Mouse (Mus musculus) stomach, embryonic 16.5 days (tissue): ENCODE results near the gene Mdh1b. TPM values are rescaled to one million over a fixed set of nuclear protein-coding genes. Genes with fewer than 3 reads are reported as not detected.

Source experiments
- ATAC-seq: fragments of 200-750 bp; cut with Nextera tagmentation; 2 replicates; pipeline ENCODE4 v1.8.0; 2017; ENCODE audit warnings: moderate number of reproducible peaks, moderate TSS enrichment; ENCODE audit not compliant: insufficient read depth, low FRiP score
- H3K27ac ChIP-seq: fragments of 300-500 bp; sonication (generic); 2 replicates; pipeline ENCODE4 v1.5.1; 2014; ENCODE audit warnings: low read length
- H3K27me3 ChIP-seq: fragments of 300-500 bp; sonication (generic); 2 replicates; pipeline ENCODE4 v1.6.1; 2014; ENCODE audit warnings: low read length, control low read depth, mixed read lengths; ENCODE audit not compliant: control insufficient read depth, insufficient read depth
- H3K36me3 ChIP-seq: fragments of 300-500 bp; sonication (generic); 2 replicates; pipeline ENCODE4 v1.6.1; 2014; ENCODE audit warnings: low read length; ENCODE audit not compliant: control insufficient read depth, insufficient read depth
- H3K4me1 ChIP-seq: fragments of 300-500 bp; sonication (generic); 2 replicates; pipeline ENCODE4 v1.6.1; 2014; ENCODE audit warnings: low read length, control low read depth, mixed read lengths; ENCODE audit not compliant: control insufficient read depth, insufficient read depth
- H3K4me2 ChIP-seq: fragments of 300-500 bp; sonication (generic); 2 replicates; pipeline ENCODE4 v1.6.1; 2014; ENCODE audit warnings: low read depth, low read length, mixed read lengths
- H3K4me3 ChIP-seq: fragments of 300-500 bp; sonication (generic); replicated peaks from 2 replicates; pipeline ENCODE4 v1.5.1; 2014; ENCODE audit warnings: mild to moderate bottlenecking, low read length
- H3K9ac ChIP-seq: fragments of 300-500 bp; sonication (generic); 2 replicates; pipeline ENCODE4 v1.6.1; 2014; ENCODE audit warnings: low read length
- H3K9me3 ChIP-seq: fragments of 300-500 bp; sonication (generic); replicated peaks from 2 replicates; pipeline ENCODE4 v1.6.1; 2016; ENCODE audit warnings: low read length, control low read depth; ENCODE audit not compliant: control insufficient read depth
- WGBS: fragments of 180-500 bp; shearing (Covaris S2); extraction: QIAGEN DNeasy Blood & Tissue Kit; methylation state at CpG from one replicate; pipeline ENCODE4 v1.1.7; 2014; 5-methylcytosine and 5-hydroxymethylcytosine counted together
- polyA plus RNA-seq: library from polyadenylated mRNA; unstranded; fragments of >200 nt; fragmentation: Nextera tagmentation; extraction: Ambion mirVana; gene quantifications from 2 replicates; pipeline ENCODE4 v1.2.1, GENCODE M21; 2015

The Mdh1b gene
- polyA plus RNA-seq, 1 experiment from 2014 or later = not detected

DNA sequence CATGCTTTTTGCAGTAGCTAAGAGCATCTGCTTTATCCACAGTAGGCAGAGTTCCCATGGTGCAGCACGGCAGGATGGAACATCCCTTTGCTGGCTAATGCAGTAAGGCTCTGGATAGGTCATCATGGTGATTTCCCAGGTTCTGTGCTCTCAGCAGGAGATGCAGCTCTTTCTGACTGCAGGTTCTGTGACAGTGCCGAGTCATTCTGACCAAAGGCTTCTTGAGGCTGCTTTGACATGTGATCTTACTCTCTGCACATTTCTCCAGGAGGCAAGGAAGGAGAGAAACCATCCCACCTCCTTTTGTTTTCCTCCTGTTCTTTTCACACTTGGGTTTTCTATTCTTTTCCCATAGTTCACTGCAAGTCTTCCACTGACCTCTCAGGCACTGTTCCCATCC is 25.9 kb upstream of the Mdh1b start:
- H3K4me2 ChIP-seq = no peak overlapping the region
- no peak for ATAC-seq
- H3K4me3 ChIP-seq = no peak overlapping the region
- H3K4me1 ChIP-seq = no peaks in the 10 kb centered on the region
- H3K27ac ChIP-seq = no peak overlapping the region
- no peaks in the 10 kb centered on the region for H3K9me3 ChIP-seq
- no peak overlapping the region for H3K9ac ChIP-seq
- 0 out of 2 replicates have a peak, but pooled peaks cover 5% of the 10 kb centered on the region for H3K36me3 ChIP-seq
- WGBS = 73% methylated on average over 2 of the region's 2 CpGs
- H3K27me3 ChIP-seq = no peaks in the 10 kb centered on the region

DNA sequence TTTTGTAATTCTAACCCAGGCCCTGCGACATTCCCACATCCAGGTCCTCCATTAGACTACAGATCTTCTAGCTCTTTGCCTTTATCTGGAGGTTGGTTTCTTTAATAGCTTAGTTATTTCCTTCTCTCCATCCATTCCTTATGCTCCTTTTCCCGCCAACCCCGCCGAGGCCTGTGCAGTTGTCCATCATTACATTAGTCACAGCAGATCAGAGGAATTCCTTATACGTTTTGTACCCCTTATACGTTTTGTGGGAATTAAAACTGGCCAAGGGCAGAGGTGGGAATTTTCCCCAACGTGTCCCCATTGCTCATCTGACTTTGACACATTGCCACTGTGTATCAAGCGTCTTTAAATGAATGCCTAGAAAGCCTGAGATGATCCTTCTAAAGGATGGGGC is 322 bp downstream of the Mdh1b start:
- peaks cover 9% of the 10 kb centered on the region for H3K4me1 ChIP-seq
- ATAC-seq = no peak
- H3K9ac ChIP-seq = peak overlapping the region; percentile 80
- 41% methylated on average over 8 of the region's 8 CpGs for WGBS
- H3K27me3 ChIP-seq = no peaks in the 10 kb centered on the region
- no peaks in the 10 kb centered on the region for H3K9me3 ChIP-seq
- peak overlapping the region; percentile 83 for H3K4me2 ChIP-seq
- H3K36me3 ChIP-seq = no peaks in the 10 kb centered on the region
- no peak overlapping the region for H3K27ac ChIP-seq
- H3K4me3 ChIP-seq = peak overlapping the region; percentile 83

DNA sequence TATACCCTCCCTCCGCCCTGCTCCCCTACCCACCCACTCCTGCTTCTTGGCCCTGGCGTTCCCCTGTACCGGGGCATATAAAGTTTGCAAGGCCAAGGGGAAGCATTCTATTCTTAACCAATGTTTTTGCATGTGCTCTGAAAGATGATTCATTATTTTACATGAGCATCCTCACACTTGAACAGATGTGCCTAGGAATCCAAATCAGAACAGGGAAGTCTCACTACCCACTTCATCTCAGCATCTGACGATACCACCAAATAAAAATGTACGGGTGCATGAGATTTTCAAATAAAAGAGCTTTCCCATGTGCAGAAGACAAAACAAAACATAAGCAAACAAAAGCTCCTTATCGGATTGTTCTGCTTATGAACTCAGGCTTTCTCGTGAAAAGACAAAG is 10.0 kb downstream of the Mdh1b start:
- no peak overlapping the region for H3K9ac ChIP-seq
- H3K4me1 ChIP-seq = no peaks in the 10 kb centered on the region
- WGBS = 75% methylated on average over 7 of the region's 7 CpGs
- H3K36me3 ChIP-seq = no peaks in the 10 kb centered on the region
- H3K27me3 ChIP-seq = no peaks in the 10 kb centered on the region
- H3K9me3 ChIP-seq = no peaks in the 10 kb centered on the region
- H3K4me3 ChIP-seq = no peak overlapping the region
- no peak overlapping the region for H3K27ac ChIP-seq
- ATAC-seq = no peak
- no peak overlapping the region for H3K4me2 ChIP-seq

DNA sequence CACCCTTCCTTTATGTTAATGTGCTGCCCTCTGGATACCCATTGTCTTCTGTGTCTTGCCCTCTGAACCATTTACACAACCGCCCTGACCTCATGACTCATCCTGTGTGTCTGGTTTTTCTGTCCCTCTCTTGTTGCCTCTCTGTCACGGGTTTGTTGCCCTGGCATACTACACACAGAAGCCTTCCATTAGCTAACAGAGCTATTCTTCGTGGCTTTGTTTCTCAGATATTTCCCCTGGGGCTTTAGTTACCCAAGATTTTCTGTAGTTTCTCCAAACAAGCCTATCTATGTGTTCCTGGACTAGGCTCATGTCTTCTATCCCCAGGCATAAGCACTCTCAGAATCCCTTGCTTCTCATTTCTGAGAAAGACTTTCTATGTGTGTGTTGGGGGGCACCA is 21.2 kb downstream of the Mdh1b start:
- H3K27me3 ChIP-seq = no peaks in the 10 kb centered on the region
- no peak overlapping the region for H3K4me3 ChIP-seq
- no peak overlapping the region for H3K27ac ChIP-seq
- no peaks in the 10 kb centered on the region for H3K36me3 ChIP-seq
- ATAC-seq = no peak
- no peak overlapping the region for H3K9ac ChIP-seq
- H3K4me2 ChIP-seq = no peak overlapping the region
- 63% methylated on average over 3 of the region's 3 CpGs for WGBS
- no peaks in the 10 kb centered on the region for H3K4me1 ChIP-seq
- H3K9me3 ChIP-seq = no peaks in the 10 kb centered on the region

DNA sequence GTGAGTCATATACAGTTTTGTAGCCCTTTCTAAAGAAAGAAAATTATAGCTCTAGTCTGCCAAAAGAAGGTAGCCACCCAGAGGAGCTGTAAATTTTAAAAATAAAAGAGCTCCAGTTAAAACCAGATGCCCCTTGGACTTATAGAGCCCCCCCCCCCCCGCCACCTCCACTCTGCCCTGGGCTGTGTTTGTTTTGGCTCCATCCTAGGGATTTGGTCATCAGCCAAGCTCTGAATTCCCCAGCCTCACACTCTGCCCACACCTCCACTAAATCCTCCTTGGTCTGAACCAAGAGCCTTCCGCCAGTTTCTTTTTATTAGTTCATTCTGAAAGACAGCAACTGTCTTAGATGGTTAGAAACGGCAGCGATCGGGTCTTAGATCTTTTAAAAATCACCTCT is 24.4 kb downstream of the Mdh1b start:
- Histone ChIP-seq H3K4me2 (no peak overlapping the region), H3K4me3 (no peak overlapping the region), H3K4me1 (no peaks in the 10 kb centered on the region), H3K9me3 (no peaks in the 10 kb centered on the region), H3K27me3 (no peaks in the 10 kb centered on the region), H3K27ac (no peak overlapping the region), H3K36me3 (no peaks in the 10 kb centered on the region), H3K9ac (no peak overlapping the region)
- ATAC-seq = no peak
- 60% methylated on average over 5 of the region's 5 CpGs for WGBS

DNA sequence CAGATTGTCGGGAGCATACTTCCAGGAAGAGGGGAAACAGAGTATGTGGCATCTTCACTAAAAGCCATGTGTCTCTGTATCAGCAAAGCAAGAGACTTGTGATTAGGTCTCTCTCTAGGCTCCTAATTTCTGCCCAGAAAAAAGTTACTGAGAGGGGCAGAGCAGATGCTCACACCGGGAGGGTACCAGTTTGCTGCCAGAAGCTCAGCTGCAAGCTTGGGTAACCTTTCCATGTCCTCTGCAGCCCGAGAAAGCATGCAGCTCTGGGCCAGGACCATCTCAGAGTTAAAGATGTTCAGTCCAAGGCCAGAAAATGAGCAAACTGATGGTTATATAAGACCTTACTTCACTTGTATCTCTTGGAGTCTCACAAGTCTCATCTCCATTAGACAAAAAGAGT is 33.3 kb downstream of the Mdh1b start:
- Histone ChIP-seq H3K9me3 (no peaks in the 10 kb centered on the region), H3K4me2 (no peak overlapping the region), H3K27ac (no peak overlapping the region), H3K27me3 (no peaks in the 10 kb centered on the region), H3K36me3 (no peaks in the 10 kb centered on the region), H3K4me3 (no peak overlapping the region), H3K9ac (no peak overlapping the region), H3K4me1 (no peaks in the 10 kb centered on the region)
- 71% methylated on average over 3 of the region's 3 CpGs for WGBS
- ATAC-seq = no peak

DNA sequence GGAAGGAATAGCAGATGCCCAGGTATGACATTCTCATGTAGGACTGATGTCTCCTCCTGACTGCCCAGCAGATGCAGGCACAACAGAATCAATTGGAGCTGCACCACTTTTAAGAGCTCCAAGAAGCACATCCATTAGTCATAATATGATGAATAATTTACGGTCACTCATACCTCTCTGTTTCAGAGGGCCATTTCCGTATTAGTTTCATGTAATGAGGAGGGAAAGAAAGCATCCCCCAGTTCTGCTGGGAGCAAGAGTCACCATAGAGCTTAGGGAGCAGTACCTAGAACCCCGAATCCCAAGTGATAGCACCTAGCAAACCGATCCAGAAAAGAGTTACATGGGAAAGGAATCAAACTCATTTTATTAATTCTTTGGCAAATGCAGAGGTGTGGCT is 43.3 kb downstream of the Mdh1b start, which contains the start of gene Dytn:
Gene Dytn (minus strand): TSS at position 101 of the 400 bp plus-strand sequence.
- ATAC-seq = no peak
- WGBS = 80% methylated on average over 4 of the region's 4 CpGs
- Histone ChIP-seq H3K4me3 (no peak within 1 kb of the TSS), H3K27ac (no peak within 1 kb of the TSS), H3K9me3 (no peaks in the 10 kb centered on the region), H3K4me1 (no peaks in the 10 kb centered on the region), H3K27me3 (no peaks in the 10 kb centered on the region), H3K4me2 (no peak within 1 kb of the TSS), H3K36me3 (no peaks in the 10 kb centered on the region), H3K9ac (no peak within 1 kb of the TSS)

DNA sequence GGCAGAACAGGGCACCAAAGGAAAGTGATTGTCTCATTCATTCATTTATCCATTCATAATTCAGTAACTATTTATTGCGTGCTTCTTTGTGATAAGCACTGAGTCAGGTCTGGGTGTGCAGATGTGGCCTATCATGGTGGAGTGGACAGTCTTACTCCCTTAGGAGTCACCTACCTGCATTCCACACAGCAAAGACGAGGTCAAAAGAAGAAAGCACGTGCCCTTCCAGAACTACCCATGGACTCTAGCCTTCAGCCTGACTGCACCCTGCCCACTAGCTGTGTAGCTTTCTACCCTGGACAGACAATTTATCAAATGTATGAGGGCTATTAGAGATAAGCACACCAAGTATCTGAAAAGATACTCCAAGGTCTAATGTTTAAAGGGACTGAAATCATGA is 54.1 kb downstream of the Mdh1b start:
- WGBS = 76% methylated on average over 3 of the region's 3 CpGs
- Histone ChIP-seq H3K4me1 (no peaks in the 10 kb centered on the region), H3K36me3 (no peaks in the 10 kb centered on the region), H3K9me3 (no peaks in the 10 kb centered on the region), H3K4me3 (no peak overlapping the region), H3K4me2 (no peak overlapping the region), H3K27me3 (no peaks in the 10 kb centered on the region), H3K27ac (no peak overlapping the region), H3K9ac (no peak overlapping the region)
- no peak for ATAC-seq

DNA sequence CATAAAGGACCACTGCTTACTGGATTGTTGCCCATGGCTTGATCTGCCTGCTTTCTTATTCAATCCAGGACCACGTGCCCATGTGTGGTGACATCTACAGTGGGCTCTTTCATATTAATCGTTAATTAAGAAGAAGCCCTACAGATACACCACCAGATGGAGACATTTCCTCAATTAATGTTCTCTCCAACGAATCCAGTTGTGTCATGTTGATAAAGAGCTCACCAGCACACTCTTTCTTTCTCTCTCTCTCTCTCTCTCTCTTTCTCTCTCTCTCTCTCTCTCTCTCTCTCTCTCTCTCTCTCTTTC is 61.3 kb downstream of the Mdh1b start:
- Histone ChIP-seq H3K4me1 (no peaks in the 10 kb centered on the region), H3K36me3 (no peaks in the 10 kb centered on the region), H3K9me3 (no peaks in the 10 kb centered on the region), H3K4me3 (no peak overlapping the region), H3K4me2 (0 out of 2 replicates have a peak overlapping the region, but pooled peaks have one; percentile 9), H3K9ac (no peak overlapping the region), H3K27me3 (no peaks in the 10 kb centered on the region; the same call in 1 of the 2 replicates), H3K27ac (no peak overlapping the region)
- 7% methylated on average over 3 of the region's 3 CpGs for WGBS
- no peak for ATAC-seq
